Mouse (Mus musculus): ENCODE results near the gene Slc2a13. TPM values are rescaled to one million over a fixed set of nuclear protein-coding genes. Genes with fewer than 3 reads are reported as not detected.

Gene Slc2a13
- polyA plus RNA-seq, 1 experiment from 2014 or later = 0.15 TPM

DNA sequence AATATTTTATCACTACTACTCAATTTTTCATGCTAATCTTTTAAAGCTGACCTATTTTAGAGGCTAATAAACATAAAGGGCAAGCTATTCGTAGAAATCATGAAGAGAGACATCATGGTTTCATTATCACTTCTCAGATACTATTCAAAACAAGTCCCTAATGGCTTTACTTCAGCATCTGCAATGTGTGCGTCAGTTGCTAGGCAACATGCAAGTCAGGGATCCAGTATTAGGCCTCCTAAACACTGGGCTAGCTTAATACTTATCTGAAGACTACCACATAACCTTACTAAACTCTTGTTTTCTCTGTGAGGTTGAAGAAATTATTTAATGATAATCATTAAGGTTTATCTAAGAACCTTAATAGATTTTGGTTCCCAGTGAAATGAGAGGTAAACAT, 111.1 kb downstream of the Slc2a13 start:
- CTCF ChIA-PET = no interaction called here

GRCm38 (mm10) chr15:91457202-91457601, 115.9 kb downstream of the Slc2a13 start:
- ATAC-seq = no peak
- POLR2A ChIA-PET = no interaction called here
- no peaks in the 10 kb centered on the region for H3K27me3 ChIP-seq
- no peak for TF ChIP-seq CTCF (IDR thresholded peaks at IDR 0.05)
- CTCF ChIA-PET = interaction anchor here (0.7 to 1.4 kb wide), 3 partner anchors 8 to 140 kb away, joined by 3 to 4 read pairs (median 3); no protein-coding TSS in a partner anchor
- no peak for DNase-seq (ENCODE audit: low read depth, low spot score)
- in situ Hi-C loops (cut with MboI; ENCODE audit: low pct_unique_long_range_greater_than_20kb) = no loop called here

More for the DNA sequence above, 111.1 kb downstream of the Slc2a13 start:
- no peak for TF ChIP-seq CTCF (IDR thresholded peaks at IDR 0.05)
- H3K27me3 ChIP-seq = peaks cover 5% of the 10 kb centered on the region
- POLR2A ChIA-PET = no interaction called here
- DNase-seq (ENCODE audit: low read depth, low spot score) = no peak
- in situ Hi-C loops (cut with MboI; ENCODE audit: low pct_unique_long_range_greater_than_20kb) = no loop called here
- ATAC-seq = no peak

- H3K27me3 ChIP-seq = no peaks in the 10 kb centered on the region
- POLR2A ChIA-PET = interaction anchor here (0.6 kb wide), 1 partner anchor 19 kb away, joined by 3 read pairs; no protein-coding TSS in a partner anchor
- DNase-seq (ENCODE audit: low read depth, low spot score) (no peak), ATAC-seq (no peak)
- in situ Hi-C loops (cut with MboI; ENCODE audit: low pct_unique_long_range_greater_than_20kb) = no loop called here
- no peak for TF ChIP-seq CTCF (IDR thresholded peaks at IDR 0.05)
- CTCF ChIA-PET = interaction anchor here (1.7 kb wide), 1 partner anchor 10 kb away, joined by 6 read pairs; no protein-coding TSS in a partner anchor
Observed at GRCm38 (mm10) chr15:91445399-91445798, 127.7 kb downstream of the Slc2a13 start.

DNA sequence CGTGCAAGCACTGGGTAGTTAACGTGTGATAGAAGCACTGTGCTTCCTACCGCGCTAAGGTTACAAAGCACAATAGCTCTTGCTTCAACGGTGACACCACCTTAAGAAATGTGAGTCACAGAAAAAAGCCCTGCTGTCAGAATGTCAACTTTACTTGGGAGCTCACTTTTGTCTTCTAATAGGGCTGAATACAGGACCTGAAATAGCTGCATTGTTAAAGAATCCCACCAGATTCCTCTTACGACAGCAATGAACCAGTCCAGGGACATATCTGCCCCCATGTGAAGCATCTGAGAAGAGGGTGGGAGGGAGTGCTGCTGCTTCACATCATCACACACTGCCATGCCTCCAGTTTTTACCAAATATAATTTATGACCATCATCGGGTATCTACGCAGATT, 129.6 kb downstream of the Slc2a13 start:
- TF ChIP-seq CTCF (IDR thresholded peaks at IDR 0.05) = no peak
- no peaks in the 10 kb centered on the region for H3K27me3 ChIP-seq
- POLR2A ChIA-PET = no interaction called here
- in situ Hi-C loops (cut with MboI; ENCODE audit: low pct_unique_long_range_greater_than_20kb) = no loop called here
- no peak for DNase-seq (ENCODE audit: low read depth, low spot score)
- ATAC-seq = no peak
- CTCF ChIA-PET = no interaction called here

GRCm38 (mm10) chr15:91439883-91440282, 133.2 kb downstream of the Slc2a13 start:
- in situ Hi-C loops (cut with MboI; ENCODE audit: low pct_unique_long_range_greater_than_20kb) = no loop called here
- POLR2A ChIA-PET = no interaction called here
- TF ChIP-seq CTCF (IDR thresholded peaks at IDR 0.05) = no peak
- H3K27me3 ChIP-seq = peaks cover 10% of the 10 kb centered on the region
- CTCF ChIA-PET = no interaction called here
- DNase-seq (ENCODE audit: low read depth, low spot score) (no peak), ATAC-seq (no peak)

DNA sequence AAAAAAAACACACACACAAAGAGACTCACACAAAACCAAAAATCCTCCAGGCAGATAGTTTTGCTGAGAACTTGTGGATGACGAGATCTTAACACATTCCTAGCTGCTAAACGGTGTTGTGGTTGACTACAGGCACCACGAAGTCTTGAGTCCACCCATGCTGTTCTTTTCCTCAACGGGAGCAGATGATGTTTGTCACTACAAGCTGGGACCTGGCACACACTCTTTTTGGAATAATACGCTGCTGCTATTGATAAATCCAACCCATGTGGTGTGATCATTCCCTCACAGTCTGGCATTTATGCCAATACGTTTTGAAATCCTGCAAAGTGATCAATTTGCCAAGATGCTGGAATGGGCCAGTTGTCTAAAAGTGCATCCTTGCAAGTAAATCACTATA, 147.6 kb downstream of the Slc2a13 start:
- in situ Hi-C loops (cut with MboI; ENCODE audit: low pct_unique_long_range_greater_than_20kb) = no loop called here

GRCm38 (mm10) chr15:91406979-91407378, 166.1 kb downstream of the Slc2a13 start:
- no peak for ATAC-seq
- no peak for TF ChIP-seq CTCF (IDR thresholded peaks at IDR 0.05)
- in situ Hi-C loops (cut with MboI; ENCODE audit: low pct_unique_long_range_greater_than_20kb) = no loop called here
- no peak for DNase-seq (ENCODE audit: low read depth, low spot score)
- CTCF ChIA-PET = no interaction called here
- POLR2A ChIA-PET = no interaction called here
- H3K27me3 ChIP-seq = no peaks in the 10 kb centered on the region

More for the DNA sequence above, 147.6 kb downstream of the Slc2a13 start:
- peaks cover 6% of the 10 kb centered on the region for H3K27me3 ChIP-seq
- TF ChIP-seq CTCF (IDR thresholded peaks at IDR 0.05) = no peak
- no peak for DNase-seq (ENCODE audit: low read depth, low spot score)
- ChIA-PET CTCF (interaction anchor here (1.0 kb wide), 1 partner anchor 9 kb away, joined by 3 read pairs; no protein-coding TSS in a partner anchor), POLR2A (interaction anchor here (0.6 kb wide), 1 partner anchor 20 kb away, joined by 3 read pairs; no protein-coding TSS in a partner anchor)
- no peak for ATAC-seq

GRCm38 (mm10) chr15:91395165-91395564, 177.9 kb downstream of the Slc2a13 start:
- no peak for TF ChIP-seq CTCF (IDR thresholded peaks at IDR 0.05)
- CTCF ChIA-PET = no interaction called here
- in situ Hi-C loops (cut with MboI; ENCODE audit: low pct_unique_long_range_greater_than_20kb) = no loop called here
- DNase-seq (ENCODE audit: low read depth, low spot score) (no peak), ATAC-seq (no peak)
- no peaks in the 10 kb centered on the region for H3K27me3 ChIP-seq
- POLR2A ChIA-PET = no interaction called here

- no peak for TF ChIP-seq CTCF (IDR thresholded peaks at IDR 0.05)
- ChIA-PET CTCF (no interaction called here), POLR2A (no interaction called here)
- ATAC-seq = no peak
- DNase-seq (ENCODE audit: low read depth, low spot score) = no peak
- H3K27me3 ChIP-seq = no peaks in the 10 kb centered on the region
- in situ Hi-C loops (cut with MboI; ENCODE audit: low pct_unique_long_range_greater_than_20kb) = no loop called here
Observed at GRCm38 (mm10) chr15:91383694-91384093, 189.4 kb downstream of the Slc2a13 start.

GRCm38 (mm10) chr15:91382606-91383005, 190.5 kb downstream of the Slc2a13 start:
- POLR2A ChIA-PET = no interaction called here
- H3K27me3 ChIP-seq = no peaks in the 10 kb centered on the region
- no peak for TF ChIP-seq CTCF (IDR thresholded peaks at IDR 0.05)
- in situ Hi-C loops (cut with MboI; ENCODE audit: low pct_unique_long_range_greater_than_20kb) = no loop called here
- ATAC-seq (no peak), DNase-seq (ENCODE audit: low read depth, low spot score) (no peak)
- CTCF ChIA-PET = no interaction called here

GRCm38 (mm10) chr15:91381864-91382263, 191.2 kb downstream of the Slc2a13 start:
- ChIA-PET CTCF (no interaction called here), POLR2A (no interaction called here)
- no peak for TF ChIP-seq CTCF (IDR thresholded peaks at IDR 0.05)
- DNase-seq (ENCODE audit: low read depth, low spot score) (no peak), ATAC-seq (no peak)
- in situ Hi-C loops (cut with MboI; ENCODE audit: low pct_unique_long_range_greater_than_20kb) = no loop called here
- no peaks in the 10 kb centered on the region for H3K27me3 ChIP-seq

- in situ Hi-C loops (cut with MboI; ENCODE audit: low pct_unique_long_range_greater_than_20kb) = no loop called here
- ATAC-seq (peak; percentile 33), DNase-seq (ENCODE audit: low read depth, low spot score) (peak; percentile 22)
- ChIA-PET CTCF (interaction anchor here (1.5 kb wide), 2 partner anchors 22 to 387 kb away, joined by 3 read pairs; no protein-coding TSS in a partner anchor), POLR2A (no interaction called here)
- no peak for TF ChIP-seq CTCF (IDR thresholded peaks at IDR 0.05)
- H3K27me3 ChIP-seq = no peaks in the 10 kb centered on the region
Observed at GRCm38 (mm10) chr15:91378751-91379325, 194.2 kb downstream of the Slc2a13 start.
